Mouse (Mus musculus) cerebellum, adult 2 months (tissue): Measurements from ENCODE around the gene Pnpla6.

Source experiments
- CTCF ChIP-seq: fragments of 200-500 bp; IDR thresholded peaks from 2 replicates; pipeline ENCODE4 v1.5.1; 2011; ENCODE audit warnings: low read depth, mild to moderate bottlenecking, control low read depth, low read length, moderate library complexity, borderline replicate concordance; ENCODE audit not compliant: insufficient read depth
- POLR2A ChIP-seq: fragments of 200-500 bp; IDR thresholded peaks from 2 replicates; pipeline ENCODE4 v1.6.1; 2011; ENCODE audit warnings: low read length, control low read depth, borderline replicate concordance; ENCODE audit not compliant: insufficient read depth

- TF ChIP-seq POLR2A (no peak), CTCF (no peak)
Observed at GRCm38 (mm10) chr8:3568378-3568777, 53.2 kb downstream of the Pnpla6 start.
